Mouse (Mus musculus): ENCODE results near the gene Myef2.
"Not testable (repeated sequence)": the region's sequence is repeated elsewhere in the genome, so short reads cannot be mapped to it uniquely, and the experiment has no call there.

Myef2 gene

DNA sequence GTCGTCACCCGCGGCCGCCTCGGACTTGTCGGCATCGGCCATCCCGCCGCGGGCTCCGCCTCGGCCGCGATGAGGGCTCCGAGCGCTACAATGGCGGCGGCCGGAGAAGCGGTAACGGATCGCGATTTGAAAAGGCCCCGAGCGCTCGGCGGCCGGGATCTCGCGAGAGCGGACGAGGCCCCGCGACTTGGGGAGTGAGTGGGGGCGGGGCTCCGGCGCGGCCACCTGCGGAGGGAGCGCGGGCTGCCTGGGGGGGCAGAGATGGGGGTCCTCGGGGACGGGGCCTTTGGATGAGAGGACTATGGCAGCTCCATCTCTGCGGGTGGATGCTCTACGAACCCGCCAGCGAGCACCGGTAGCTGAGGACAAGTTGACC is at the start of gene Myef2:
Myef2 (minus strand) TSS at position 185 of the 376 bp plus-strand sequence.
- in situ Hi-C loops (cut with MboI), result no loop called here

DNA sequence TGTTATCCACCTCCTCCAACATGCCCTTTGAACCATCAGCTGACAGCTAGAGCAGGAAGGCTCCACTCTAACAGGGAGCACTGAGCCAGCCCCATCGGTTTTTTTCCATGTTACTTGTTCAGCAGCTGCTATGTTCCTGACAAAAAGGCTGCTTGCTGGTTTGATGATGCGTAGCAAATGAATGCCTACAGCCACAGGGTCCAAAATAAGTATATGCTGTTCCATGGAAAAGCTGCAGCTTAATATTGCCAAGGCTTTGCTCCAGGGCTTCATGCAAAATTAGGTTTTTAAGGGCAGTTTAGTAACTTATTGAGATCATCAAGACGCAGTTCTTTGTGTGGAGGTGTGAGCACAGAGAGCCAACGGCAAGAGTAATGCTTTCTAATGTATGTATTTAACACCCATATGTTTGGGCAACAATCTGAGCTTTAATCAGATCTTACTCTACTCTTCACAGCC is 38.6 kb upstream of the Myef2 start:
- in situ Hi-C loops (cut with MboI), result no loop called here

DNA sequence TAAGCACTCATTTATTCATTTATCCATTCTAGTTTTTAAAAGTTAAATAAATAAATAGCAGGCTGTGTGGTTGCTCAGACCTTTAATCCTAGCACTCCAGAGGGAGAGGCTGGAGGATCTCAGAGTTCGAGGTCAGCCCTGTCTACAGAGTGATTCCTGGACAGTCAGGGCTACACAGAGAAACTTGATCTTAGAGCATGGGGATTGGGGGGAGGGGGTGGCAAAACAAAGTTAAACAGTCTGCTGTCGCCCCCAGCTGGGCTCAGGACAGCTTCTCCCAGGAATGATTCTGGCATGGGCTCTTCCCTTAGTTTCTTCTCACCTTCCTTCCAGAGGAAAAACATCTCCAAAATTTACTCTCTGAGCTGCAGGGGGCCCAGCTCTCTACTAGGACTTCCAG is 32.0 kb upstream of the Myef2 start:
- in situ Hi-C loops (cut with MboI), result no loop called here

DNA sequence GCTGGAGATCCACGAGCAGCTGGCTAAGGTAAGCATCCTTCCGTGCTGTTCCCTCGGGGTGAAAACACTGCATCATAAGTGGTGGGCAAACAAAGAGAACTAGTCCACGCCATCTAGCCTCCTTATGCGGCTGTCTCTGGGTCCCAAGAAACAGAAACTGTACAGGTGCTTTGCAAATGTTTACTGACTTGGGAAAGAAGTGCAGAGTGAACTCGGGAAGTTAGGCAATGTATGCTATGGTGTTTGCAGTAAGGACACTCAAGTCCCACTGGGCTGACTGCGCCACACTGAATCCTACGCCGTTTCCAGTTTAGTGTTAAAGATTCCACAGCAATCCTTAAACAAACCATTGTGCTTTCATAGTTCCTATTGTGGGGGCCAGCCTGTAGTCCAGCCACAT is 30.8 kb upstream of the Myef2 start:
- in situ Hi-C loops (cut with MboI), result no loop called here

DNA sequence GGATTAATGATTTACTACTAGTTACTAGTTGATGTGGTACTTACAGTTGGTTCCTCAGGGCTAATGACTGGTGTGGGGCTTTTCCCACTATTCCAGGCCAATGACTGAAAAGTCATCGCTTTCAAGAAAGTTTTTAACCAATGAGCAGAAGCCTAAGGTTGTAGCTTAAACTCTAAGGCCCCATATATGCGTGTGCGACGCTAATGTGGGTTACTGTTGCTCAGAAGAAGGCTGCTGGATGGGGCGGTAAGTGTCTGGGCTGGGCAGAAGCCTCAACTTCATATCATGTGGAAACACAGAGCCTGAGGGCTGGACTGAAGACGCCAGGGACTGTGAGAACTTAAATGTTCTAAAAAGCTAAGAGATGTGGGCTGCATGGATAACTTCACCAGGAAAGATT is 28.9 kb upstream of the Myef2 start, which contains the start of gene Slc12a1:
Slc12a1 (plus strand) TSS at position 118 of the 400 bp plus-strand sequence.
- in situ Hi-C loops (cut with MboI), result no loop called here

DNA sequence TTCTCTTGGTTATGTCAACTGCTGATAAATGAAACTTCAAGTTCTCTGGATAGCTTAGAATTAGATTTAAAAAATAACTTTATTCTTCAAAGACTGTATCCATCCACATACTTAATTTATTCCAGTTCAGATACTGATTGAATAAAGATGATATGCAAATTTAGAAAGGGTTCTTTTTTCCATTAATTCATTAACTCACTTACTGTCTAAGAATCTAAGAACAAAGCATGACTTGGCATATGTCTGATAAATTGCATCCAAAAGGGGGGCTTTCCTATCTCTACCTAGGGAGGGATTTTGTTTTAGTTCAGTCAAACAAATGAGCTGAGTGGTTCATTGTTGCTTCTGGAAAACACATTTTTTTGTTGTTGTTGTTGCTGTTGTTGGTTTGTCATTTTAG is 18.9 kb upstream of the Myef2 start:
- in situ Hi-C loops (cut with MboI), result no loop called here

DNA sequence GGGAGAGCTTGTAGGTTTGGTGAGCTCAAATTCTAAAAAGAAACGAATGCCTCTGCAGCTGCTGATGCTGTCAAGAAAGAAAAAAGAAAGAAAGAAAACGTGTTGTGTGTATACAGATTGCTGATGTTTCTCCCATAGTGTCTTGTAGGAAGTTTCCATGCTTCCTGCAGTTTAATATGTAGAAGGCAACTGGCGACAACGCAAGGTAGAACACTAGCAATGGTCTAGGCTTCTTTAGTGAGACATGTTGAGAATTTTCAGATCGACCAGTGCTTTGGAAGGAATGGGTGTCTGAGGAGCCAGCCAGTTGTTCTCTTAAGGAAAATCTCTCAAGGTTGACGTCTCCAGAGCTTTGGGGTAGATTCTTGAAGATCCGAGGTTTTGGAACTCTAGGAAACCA is 13.4 kb upstream of the Myef2 start:
- in situ Hi-C loops (cut with MboI), result no loop called here

DNA sequence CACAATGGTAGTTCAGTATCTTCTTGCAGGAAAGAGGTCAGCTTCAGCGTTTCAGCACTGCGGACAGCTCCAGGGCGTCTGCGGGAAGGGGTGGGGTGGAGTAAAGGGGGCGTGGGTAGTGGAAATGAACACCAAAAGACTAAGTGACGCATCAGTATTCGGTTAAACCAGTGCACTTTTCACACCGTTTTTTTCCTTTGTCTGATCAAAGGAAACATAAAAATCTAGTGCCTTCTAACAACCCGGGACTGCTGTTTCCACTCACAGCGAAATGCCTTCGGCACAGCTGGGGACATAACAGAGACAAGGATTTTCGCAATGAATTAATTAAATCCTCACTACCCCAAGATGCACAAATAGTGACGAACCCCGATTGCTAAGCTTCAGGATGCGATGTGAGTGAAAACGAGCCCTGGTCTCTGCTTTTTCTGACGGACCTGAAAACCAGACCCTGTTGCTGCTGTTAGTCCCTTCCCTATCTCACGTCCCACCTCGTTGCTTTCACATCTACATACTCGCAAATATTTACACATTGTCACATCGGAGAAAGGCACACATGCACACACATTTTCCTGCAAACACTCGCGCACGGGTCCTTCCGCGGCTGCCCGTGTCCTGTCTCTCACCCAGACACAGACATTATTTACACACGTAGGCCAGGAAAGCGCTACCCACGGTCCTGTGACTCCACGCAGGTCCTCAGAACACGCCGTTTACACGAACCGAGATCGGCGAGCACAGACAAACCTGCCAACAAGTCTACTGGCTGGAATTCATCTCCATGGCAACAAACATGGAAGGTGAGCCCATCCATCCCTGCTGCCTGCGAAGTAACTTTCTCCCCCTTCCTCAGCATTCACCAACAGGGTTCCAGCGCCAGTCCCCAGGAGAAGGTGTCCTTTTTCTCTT is 12.7 kb upstream of the Myef2 start, which contains the start of gene Ctxn2:
Ctxn2 (plus strand) TSS at position 790 of the 909 bp plus-strand sequence.
- in situ Hi-C loops (cut with MboI), result no loop called here

DNA sequence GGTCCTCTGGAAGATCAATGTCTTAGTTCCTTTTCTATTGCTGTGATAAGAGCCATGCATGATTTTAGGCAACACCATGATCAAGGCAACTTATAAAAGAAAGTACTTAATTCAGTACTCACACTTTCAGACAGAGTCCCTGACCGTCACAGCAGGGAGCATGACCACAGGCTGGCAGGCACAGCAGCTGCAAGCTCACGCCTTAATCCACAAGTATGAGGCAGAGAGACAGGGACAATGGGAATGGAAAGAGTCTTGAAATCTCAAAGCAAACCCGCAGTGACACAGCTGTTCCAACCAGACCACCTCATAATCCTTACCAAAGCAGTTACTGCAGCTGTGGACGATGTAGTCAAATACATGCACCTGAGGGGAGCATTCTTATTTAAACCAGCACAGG is 10.7 kb upstream of the Myef2 start:
- in situ Hi-C loops (cut with MboI), result no loop called here

DNA sequence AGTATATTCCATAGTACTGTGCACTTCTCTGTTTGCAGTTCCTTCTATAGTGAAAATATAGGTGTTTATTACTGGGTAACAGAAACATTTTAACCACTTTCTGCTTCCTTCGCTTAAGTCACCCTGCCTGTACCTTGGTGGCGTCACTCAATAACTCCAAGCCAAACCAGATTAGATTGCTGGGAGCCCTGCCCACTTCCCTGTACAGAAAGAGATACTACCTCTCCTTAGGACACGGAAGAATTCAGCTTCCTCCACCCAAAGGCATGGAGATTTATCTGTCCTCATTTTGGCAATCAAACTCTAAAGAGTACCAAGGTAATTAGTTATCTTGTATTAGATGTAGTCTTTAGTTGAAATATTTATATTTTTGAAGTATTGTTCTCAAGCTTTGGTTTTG is 3.3 kb upstream of the Myef2 start:
- in situ Hi-C loops (cut with MboI), result no loop called here

DNA sequence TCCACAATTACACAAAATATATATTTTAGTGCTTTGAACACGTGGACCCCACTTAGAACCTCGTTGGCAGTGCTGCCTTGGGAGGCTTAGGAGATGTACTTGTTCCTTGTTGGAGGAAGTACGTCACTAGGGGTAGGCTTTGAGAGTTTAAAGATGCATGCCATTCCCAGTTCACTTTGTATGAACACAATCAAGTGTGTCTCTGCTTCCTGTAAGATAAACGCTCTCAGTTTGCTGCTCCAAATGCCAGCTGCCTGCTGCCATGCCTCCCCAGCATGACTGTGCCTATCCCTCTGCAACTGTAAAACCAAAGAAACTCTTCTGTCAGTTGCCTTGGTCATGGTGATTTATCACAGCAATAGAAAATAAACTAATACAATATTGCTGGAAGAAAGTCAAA is 2.4 kb upstream of the Myef2 start:
- in situ Hi-C loops (cut with MboI), result no loop called here

DNA sequence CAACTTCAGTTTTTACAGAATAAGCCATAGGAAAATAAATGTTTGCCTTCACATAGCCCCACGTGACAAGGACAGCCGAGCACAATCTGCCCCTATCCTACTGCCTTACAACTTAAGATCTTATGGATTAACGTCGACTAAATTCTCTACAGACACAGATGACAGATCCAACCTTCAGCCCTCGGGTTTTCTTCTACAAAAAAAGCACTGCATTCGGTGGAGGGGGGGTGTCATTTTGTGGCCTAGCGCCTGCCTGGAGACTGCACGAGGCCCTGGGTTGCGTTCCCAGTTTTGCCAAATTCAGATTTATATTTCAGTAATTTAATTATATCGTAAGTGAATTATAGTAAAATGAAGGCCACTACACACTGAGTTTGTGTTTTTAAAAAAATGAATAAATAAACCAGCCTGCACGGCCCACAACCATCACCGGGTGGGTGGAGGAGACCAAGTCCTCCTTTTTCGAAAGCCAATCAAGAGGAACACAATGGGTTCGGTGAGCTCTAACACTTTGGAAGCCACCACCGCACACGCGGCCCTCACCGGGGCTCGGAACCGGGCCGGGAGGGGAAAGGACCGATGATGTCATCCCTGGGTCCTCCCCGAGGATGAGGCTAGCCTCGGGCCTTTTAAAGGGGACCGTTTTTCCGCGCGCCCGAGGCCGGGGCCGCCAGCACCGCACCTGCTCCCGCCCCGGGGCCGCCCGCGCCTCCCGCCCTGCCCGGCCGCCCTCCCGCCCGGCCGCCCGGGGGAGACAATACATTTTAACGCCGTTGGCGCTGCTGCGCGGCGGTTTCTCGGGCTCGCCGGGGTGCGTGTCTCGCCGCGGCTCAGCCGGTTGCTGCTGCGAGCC is 611 bp downstream of the Myef2 start:
- in situ Hi-C loops (cut with MboI), result no loop called here

DNA sequence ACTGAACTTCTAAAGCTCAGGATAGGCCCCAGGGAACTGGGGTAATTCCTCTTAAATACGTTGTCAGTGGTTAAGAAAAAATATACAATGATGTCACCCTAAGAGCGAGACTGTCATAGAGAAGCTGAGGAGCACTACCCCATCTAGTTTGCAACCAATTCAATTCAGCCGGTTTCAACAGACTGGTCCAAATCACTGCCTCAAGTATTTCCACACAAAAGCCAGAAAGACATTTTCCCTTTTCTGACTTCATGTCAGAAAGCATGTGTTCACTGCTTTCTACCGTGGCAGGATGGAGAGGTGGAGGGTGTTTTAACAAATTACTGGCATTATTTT is 1.2 kb downstream of the Myef2 start:
- in situ Hi-C loops (cut with MboI), result no loop called here

DNA sequence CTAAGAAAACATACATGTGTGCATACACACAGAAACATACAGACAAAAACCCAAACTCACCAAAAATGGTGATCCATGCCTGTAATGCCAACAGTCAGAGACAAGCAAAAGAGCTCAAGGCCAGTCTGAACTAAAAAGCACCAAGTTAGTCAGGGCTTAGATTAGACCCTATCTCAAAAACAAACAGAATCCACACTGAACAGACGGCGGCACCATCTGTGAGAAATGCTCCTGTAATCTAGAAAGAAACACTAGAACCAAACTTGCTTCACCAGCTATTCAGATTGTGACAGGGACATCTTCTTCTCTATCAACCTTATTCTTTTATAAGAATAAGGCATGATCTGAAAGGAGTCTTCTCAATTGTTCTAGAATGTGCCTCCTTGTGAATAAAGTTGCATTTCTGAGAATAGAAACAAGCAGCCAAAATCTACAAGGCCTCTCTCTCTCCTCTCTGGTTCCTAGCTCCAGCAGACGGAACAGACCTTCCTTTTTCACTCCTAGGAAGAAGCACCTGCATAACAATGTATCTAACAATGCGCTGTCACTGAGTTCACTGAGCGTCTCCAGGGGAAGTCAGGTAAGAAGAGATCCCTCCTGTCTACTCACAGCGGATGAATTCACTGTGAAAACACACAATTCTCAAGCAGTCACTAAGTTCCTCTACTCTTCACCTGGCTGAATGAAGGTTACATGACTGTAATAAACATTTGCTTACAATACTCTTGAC is 3.9 kb downstream of the Myef2 start:
- in situ Hi-C loops (cut with MboI), result no loop called here

DNA sequence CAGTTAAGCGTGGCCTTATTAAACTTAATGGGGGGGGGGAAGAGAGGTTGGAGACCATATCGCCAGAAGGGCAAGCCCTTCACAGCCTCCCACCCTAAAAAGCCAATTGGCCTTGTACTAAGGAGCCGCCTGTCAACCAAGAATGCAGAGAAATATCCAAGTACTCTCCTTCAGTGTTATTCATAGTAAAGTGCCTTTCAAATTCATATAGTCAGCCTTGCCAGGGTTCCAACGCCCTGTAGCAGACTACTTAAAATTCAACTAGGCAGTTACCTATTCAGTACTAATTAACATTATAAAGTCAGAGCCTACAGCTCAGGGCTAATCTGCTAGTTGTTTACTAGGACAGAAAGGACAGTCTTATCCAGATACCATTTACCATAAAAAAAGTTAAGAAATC is 16.9 kb downstream of the Myef2 start:
- in situ Hi-C loops (cut with MboI), result not testable (repeated sequence)

DNA sequence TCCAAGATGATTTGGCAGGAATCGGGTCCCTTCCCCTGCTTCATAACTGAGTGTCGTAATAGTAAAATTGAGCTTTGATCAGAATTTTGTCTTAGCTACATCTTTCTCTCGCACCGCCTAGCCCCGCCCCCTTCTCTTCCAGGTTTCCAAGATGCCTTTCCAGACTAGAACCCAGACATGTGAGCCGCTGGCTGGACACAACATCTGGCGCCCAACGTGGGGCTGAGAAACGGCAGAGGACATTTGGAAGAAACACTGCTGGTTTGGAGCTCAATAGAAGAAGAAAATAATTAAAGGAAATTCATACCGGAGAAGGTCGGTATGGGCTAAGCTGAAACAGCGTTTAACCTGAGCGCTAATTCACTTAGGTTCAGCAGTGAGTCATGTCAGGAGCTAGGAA is 19.0 kb downstream of the Myef2 start:
- in situ Hi-C loops (cut with MboI), result not testable (repeated sequence)

DNA sequence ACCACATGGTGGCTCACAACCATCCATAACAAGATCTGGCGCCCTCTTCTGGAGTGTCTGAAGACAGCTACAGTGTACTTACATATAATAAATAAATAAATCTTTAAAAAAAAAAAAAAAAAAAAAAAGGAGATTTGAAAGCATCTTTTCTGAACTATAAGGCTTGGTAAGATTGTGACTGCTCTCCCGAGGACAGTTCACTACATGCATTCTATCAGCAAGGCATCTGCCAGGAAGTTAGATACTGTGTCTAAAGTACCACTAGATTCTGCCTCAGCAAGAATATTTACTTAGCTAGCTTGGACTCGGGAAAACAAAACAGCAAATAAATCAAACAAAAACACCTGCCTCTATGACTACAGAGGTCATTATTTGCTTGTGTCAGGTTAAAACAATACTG is 31.3 kb downstream of the Myef2 start:
- in situ Hi-C loops (cut with MboI), result not testable (repeated sequence)

DNA sequence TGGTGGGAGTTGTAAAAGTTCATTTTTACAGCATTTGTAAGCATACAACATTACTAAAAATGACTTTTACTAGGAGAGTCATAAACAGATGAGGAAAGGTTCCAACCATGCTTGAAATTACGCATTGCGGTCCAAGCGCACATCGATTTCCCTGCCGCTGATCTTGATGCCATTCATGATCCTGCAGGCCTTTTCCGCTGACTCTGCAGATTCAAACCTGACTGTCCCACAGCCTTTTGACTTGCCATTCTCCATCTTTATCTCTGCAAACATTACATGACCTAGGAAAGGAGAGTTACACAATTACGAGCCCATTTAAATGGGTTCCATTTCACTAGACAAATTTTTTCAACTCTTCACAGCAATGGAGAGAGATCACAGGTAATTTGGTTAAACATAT is 34.7 kb downstream of the Myef2 start:
- in situ Hi-C loops (cut with MboI), result no loop called here

DNA sequence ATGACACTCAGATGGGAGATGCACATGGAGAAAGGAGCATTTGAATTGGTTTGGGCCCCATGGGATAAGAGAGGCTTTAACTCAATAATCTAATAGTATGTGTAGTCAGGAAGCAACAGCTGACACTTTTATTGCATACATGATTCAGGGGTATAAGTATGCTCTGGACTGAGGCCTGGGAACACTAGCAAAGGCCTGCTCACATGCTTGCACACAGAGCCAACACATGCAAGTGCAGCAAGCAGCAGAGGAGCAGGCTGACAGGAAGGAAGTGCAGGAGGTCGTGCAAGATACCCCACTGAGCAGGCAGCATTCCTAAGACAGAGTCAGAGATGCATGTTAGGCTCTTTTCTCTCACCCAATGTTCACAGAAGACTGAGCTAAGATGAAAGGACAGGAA is 39.6 kb downstream of the Myef2 start:
- in situ Hi-C loops (cut with MboI), result no loop called here

DNA sequence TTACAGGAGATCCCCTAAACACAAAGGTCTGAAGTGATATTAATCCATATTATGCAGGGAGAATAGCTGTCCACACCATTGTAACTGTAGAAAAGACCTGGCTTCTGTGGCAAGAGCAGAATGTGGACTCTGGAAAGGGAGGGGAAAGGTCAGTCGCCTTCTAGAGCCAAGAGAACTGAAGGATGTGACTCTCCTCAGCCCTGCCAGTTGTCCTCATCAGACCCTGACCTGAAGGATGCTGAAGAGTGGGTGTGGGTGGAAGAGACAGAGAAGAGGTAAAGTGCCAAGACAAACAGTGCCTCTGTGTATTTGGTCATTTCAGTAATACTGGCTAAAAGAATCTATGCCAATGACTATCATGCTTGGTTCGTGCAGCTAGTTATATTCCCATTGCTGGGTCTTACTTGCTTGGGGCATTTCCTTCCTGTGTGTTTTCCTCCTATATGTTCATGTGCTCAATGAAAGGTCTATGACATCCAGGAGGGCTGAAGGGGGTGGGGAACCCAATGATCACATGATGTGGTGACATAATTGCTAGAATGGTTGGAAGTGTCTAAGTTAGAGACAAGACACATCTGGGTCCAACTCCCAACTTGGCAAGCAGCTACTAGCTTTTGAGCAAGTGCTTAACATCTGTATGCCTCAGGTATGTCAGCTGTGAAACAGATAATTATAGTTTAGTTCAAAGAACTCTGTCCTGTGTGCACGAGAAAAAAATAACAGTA is 50.2 kb downstream of the Myef2 start:
- in situ Hi-C loops (cut with MboI), result no loop called here

DNA sequence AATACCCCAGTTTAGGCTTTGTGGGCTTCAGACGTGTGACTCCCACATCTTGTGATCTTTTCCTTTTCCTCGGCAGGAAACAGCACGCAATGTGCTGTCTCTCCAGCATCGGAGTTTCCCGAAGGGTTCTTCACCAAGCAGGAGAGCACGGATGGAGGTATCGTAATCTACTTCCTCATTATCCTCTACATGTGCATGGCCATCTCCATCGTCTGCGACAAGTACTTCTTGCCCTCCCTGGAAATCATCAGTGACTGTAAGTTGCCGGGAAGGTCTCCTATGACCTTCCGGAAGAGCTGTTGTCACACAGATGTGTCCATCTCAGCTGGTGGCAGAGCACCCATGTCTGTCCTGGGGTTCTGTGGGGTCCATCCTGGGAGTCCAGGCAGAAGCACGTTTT is 54.8 kb downstream of the Myef2 start:
- in situ Hi-C loops (cut with MboI), result no loop called here

DNA sequence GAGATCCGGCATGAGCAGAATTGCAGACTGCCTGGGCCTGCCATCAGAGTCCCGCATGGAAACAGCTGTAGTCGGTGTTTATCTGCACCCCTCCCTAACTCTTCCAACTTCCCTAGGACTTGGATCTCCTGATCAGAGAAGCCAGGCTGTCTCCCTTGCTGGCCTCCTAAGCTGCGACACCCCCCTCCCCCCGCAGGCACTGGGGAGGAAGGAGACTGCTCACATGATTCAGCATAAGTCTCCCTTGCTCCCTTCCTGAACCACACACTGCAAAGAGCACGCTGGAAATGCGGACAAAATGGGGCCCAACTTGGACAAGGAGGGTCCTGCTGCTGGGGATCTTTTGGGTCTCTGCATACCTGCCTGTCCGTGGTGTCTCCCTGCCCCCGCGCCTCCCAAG is 55.6 kb downstream of the Myef2 start, which contains the start of gene Slc24a5:
Slc24a5 (plus strand) TSS at position 231 of the 400 bp plus-strand sequence.
- in situ Hi-C loops (cut with MboI), result no loop called here
